Mouse (Mus musculus) cerebellum, adult 18-20 months (tissue): ENCODE results near the gene Bcl2.

Experiments used
- DNase-seq, 2 experiments: peaks; one replicate each; pipeline ENCODE4 v3.0.0; 2021

Bcl2 gene

DNA sequence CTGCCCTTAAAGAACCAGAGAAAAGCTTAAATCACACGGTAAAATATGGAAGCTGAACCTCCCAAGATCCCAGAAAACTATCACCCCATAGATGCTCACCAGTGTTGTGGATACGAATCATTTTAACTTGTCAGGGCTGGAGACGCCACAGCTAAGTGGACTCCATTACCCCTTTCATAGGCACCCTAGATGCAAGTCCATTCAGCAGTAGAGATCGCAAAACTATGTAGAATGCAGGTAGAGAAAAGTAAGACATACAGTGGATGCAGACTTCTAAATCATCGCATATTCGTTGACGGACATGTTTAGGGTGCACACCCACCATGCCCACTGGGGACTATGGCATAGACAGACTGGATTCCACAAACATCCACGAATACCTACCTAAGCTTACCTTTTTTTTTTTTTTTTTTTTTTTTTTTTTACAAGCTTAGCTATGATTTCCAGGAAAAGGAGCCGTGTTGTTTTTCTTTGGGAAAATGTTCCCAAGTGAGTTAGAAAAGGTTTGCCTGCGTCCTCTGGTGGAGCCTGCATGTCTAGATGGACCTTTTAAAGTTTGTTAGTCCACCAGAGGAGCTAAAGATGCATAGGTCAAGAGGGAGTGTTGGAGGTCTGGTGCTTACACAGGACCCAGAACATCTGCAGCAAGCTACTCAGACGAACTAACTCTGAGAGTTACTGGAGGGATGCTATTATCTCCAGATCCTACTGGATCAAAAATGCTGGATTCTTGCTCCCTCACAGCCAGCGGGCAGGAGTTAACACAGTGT lies 2.5 kb downstream of the Bcl2 start:
- DNase-seq: no peak

DNA sequence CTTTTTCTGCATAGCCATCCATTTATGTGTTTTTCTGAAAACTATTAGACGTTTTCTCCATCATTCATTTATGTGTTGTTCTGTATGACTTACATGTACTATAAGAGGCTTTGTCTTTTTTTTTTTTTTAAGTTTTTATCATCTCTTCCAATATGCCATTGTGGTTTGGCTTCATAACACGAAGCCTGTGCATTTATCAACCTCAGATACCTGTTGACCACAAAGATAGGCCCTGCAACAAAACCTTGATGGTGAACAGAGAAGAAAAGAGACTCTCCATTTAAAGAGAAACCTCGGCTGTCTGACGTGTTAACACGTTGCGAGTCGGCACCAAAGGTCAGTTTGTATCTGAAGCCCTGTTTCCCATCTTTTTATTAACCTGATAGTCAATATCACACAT lies 3.9 kb downstream of the Bcl2 start:
- no peak for DNase-seq

DNA sequence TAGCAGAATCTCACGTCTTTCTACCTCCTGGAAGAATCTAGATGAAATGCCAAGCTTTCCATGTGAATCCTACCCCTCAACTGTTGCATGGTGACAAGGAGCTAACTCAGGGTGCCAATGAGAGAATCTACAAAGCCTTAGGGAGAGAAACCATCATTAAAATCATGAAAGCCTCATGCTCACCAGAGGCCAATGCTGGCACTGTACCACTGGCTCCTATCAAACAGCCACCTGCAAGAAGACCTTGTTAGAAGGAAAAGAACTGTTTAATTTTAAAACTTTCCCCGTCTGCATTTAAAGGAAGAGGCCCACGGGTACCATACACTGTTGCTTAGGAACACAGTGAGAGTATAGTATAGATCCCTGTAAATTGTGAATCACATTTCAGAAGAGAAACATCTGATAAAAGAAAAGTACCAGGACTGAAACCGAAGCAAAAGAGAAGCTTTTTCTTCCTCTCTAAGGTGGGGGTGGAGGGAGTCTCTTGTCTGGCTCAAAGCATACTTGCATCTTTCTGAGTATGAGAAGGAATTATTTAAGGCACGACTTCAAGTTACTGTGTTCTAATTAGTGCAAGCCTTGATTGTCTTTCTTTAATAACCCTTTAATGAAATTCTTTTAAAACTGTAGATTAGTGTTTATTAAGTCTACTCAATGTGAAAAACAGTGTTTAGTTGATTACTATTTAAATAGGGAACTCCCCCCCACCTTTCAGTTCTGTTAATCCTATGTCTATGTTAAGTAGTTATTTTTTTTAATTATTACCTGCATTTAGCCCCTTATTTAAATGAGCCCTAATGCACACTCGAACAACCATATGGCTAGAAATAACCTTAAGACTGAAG lies 6.8 kb downstream of the Bcl2 start:
- DNase-seq: no peak

DNA sequence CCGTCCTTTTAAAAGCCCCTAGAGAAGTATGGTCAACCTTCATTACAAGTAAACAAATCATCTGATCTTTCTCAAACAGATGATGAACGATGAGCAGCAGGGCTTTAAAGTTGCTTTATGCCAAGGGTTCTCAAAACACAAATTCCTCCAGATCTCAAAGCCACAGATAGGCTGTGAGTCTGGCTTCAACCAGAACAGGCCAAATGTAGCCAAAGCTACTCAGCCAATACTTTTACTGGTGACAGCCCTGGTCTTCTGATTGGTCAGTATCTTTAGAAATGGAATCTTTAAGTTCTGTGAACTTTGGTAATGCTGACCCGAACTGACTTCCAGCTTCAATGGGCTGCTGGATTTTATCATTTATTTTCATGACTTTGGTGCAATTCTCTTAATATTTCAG lies 10.9 kb downstream of the Bcl2 start:
- DNase-seq: no peak

DNA sequence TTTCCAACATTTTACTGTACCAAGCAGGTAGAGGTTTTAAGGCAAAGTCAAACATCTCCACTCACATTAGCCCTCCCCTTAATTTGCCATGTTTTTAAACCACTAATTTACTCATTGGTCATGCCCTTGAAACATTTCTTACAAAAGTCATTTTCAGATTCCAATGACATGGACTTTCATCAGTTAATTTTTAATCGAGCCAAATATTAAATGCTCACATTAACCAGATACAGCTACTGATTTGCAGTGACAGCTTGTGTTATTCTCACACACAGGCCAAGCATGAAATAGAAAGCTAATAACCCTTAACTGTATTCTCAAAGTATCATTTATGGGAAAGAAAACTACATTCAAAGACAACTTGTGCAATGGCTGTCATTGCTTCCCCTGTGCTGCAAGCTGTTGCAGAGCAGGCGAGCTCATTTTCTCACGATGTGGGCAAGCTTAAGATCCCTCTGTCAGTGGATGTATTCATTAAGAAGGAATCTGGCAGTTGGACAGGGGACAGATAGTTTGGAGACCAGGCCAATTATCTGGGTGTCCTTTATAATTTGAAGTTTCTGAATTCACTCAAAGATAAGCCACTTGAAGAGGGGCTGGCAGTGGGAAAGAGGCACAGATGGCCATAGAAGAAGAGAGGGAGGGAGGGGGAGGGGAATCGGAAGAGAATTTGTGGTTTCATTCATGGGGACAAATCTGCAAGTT lies 11.5 kb downstream of the Bcl2 start:
- no peak for DNase-seq

DNA sequence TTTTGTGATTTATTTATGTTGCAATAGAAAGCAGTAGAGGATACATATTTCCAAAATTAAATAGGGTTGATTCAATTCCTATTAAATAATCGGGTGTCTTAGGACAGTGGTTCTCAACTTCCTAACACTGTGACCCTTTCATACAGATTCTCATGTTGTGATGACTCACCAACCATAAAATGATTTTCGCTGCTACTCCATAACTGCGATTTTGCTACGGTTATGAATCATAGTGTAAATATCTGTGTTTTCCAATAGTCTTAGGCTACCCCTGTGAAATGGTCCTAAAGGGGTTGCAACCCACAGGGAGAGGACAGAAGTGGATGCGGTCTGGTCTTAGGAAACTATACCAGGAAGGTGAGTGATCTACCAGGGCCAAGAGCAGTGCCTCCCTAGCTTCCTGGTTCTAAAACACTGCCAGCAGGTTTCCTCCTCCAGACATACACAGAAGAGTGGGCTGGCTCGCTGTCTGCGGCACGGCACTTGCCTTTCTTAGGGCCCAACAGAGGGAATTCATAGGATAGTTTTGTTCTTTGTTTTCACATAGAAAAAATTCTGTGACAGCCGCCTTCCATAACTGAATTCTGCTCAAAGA lies 13.5 kb downstream of the Bcl2 start:
- no peak for DNase-seq

DNA sequence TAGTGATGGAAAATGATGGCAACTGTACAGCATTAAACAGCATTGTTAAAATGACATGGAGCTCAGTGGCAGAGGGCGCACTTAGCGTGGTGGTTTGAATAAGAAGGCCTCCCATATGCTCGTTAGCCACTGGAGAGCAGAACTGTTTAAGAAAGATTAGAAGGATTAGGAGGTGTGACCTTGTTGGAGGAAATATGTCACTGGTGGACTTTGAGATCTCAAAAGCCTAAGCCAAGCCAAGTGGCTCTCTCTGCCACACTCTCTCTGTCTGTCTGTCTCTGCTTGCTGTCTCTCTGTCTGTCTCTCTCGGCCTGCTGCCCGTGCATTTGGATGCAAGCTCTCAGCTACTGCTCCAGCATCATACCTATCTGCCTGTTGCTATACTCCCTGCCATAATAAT lies 17.6 kb downstream of the Bcl2 start:
- DNase-seq: no peak

DNA sequence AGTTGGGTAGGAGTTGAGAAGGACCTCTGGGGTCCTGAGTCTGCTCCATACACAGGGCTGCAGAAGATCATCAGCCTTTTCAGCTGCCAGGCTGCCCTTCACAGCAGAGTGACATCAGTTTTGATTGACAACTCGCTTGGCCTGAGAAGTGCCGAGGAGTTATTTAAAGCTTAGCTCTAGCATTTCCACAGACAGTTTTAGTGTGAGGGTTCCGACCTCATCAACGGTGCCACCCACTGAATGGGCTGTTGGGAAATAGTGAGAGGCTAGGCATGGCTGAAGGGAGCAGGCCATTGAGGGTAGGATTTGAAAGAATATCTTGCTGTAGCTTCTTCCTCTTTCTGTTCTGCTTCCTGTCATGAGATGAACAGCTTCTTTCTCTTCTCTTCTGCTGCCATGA lies 18.4 kb downstream of the Bcl2 start:
- no peak for DNase-seq

DNA sequence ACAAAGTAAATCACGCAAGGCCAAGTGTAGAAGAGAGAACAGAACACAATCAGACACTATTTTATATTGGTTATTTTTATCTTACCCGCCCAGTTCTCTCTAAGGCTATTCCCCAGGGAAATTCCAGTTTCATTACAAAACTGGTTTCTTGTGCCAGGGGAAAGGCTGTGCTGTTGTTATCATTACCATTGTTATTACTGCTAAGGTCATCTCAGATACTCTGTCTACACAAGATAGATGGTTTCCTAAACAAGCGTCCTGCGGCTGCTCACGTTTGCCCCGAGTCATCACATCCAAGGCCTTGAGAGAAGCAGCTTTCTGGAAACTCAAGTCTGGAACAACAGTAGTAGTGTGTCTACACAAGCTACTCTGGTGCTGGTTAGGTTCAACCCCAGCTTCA lies 19.8 kb downstream of the Bcl2 start:
- no peak for DNase-seq

DNA sequence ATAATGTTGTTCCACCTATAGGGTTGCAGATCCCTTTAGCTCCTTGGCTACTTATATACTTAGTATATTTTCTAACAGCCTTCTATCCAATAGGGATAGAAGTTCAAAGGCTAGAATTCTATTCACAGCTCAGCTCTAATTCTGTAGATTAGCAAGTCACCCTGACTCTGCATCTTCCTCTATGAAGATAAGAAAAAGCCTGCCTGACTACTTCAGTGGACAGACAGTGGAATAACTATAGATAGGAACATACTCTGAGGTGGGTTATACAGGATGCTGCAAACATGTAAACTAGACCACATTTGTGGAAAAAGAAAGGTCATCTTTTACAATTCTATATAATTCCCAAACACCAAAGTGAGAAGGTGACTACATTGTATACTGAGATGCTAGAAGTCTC lies 21.5 kb downstream of the Bcl2 start:
- no peak for DNase-seq

DNA sequence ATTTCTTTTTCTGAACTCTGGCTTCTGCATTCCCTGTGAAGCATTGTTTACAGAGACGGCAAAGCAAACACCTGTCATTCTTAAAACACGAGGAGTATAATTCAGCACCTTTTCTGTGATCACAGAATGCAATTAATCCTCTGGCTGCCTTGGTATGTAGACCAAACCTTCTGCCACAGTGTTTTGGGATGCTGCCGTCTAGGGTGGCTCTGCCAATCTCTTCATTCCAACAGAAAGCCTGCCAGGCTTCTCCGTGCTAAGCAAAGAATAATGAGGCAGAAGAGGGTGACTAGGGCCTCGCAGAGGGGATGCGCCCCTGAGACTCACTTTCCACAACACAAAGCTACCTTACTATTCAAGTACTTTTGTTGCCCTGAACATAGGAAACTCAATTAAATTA lies 23.2 kb downstream of the Bcl2 start:
- peak; percentile 31 to 32 for DNase-seq

DNA sequence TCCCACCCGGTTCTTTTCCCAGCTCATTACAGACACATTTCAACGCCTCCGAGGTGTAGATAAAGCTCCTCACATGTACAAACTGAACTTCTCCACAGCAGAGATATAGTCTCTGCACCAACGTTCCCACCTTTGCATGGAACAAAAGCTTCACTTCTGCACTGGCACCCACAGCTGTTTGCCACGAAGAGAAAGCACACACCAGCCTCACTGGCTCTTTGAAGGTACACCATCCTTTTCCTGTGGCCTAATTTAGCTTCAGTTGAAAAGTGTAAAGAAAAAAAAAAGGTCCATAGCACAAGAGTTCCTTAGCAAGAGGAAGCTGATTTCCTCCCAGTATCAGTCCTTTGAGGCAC lies 25.9 kb downstream of the Bcl2 start:
- no peak for DNase-seq

DNA sequence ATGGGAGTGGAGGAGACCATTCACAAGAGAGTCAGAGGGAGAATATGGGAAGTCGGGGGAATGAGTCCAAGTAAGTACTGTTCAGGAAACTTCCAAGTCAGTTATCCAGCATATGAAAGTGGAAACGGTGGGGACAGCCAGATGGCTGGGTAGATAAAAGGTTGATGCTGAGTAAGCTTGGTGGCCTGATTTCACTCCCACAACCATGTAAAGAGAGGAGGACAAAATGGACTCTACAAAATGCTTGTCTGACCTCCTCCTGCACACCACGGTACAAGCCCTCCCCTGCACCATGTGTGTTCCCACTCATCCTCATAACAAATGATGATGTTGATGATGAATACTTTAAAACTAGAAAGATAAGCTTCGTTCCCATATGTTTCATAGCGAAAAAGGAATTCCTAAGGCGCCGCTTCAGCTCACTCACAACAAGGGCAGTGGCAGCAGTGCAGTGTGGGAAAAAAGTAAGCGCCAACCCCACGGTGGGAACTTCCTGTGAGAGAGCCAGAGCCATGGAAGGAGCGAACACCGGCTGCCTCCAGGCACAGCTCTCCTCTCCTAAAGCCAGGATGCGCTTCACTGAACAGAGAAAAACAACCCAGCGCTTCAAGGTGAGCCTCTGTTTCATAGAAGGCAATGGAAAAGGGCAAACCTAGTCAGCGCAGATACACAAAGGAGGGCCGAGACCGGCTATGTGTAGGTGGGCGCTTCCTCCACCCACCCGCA lies 26.5 kb downstream of the Bcl2 start:
- DNase-seq: no peak

DNA sequence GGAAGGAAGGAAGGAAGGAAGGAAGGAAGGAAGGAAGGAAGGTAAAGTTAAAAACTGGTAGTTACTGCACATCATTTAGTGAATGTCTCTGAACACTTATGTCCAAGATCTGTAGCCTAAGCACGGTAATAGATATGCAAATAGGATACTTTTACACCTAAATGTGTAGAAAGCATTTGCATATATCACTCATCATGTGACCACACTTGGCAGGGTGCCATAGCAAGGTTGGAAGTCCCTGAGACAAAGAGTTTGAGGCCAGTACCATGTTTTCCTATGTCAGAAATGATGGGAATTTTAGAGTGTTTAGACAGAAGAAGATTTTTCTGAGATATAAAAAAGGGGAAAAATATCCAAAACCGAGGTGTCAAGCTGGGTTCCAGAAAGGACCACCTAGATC lies 28.4 kb downstream of the Bcl2 start:
- no peak for DNase-seq

DNA sequence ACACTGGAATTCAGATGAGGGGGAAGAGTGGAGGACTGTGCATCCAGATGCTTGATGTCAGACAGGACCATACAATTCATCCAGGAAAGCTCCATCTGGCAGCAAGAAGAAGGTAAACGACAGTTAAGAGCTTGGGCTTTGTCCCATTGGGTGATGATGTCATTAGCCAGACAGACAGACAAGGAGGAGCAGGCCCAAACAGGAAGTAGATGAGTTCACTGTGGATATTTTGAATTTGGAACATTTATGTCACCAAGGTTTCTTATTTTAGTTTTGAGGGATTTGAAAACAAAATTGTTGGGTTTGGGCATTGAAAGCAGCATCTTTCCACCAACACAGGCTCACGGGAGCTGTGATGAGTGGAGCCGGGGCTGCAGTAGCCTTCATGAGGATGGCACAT lies 29.5 kb downstream of the Bcl2 start:
- DNase-seq: no peak

DNA sequence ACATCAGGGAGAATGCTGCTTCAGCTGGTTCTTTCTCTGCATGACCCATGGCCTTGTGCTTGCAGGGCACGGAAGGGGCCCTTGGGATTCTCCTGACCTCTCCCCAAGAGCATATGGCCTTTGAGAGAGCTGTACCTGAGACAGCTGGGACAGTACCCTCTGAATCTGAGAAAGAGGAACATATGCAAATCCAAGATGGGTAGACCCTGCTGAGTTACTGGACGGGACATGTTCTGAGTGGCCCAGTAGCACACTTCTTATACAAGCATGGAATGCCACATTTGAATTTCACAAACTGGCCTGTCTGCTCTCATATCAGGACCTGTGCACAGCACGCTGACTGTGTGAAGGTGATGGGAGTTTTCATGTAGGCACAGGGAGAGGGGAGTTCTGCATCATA lies 31.2 kb downstream of the Bcl2 start:
- no peak for DNase-seq

DNA sequence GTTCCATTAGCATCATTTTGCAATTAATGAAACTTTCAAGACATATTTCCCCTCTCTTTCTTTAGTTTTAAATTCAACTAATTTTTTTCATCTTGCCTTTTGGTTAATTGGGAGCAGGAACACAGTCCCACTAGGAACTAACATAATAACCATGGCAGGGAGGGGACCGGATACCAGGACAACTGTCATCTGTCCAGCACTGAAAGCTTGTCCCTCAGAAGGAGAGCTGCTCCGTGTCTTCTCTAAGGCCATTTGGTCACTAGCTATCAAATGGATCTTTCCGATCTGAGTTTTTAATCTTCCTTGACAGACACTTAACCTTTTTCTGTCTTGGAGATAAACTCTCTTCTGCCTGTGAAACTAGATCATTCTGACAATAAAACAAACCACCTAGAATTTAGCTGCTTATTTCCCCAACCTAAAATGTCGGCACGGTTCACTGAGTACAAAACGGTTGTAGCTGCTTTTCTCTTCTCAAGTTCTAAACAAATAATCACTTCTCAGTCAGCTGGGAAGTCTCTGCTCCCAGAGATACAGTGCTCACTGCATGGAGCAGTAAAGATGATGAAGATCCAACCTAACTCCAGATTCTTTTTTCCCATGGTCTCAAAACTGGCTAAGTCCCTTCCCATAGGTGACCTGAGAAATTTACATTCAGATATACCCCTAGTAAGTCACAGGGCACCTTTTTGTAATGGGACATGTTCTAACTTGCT lies 34.1 kb downstream of the Bcl2 start:
- no peak for DNase-seq

DNA sequence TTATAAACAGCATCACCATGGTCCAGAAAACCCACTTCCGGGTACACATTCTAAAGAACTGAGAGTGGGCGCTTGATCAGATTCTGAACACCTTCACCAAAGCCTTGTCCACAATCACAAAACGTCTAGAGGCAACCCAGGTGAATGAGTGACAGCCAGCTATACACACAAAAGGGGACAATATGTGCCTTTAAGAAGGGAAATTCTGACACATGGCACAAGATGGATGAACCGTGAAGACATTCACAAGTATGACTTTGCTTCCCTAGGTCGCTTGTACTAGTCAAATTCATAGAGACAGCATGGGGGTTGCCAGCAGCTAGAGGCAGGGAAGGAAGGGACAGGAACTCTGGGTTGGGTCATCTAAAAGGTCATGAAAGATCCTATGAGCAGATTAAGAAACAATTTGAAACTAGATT lies 36.0 kb downstream of the Bcl2 start:
- no peak for DNase-seq

DNA sequence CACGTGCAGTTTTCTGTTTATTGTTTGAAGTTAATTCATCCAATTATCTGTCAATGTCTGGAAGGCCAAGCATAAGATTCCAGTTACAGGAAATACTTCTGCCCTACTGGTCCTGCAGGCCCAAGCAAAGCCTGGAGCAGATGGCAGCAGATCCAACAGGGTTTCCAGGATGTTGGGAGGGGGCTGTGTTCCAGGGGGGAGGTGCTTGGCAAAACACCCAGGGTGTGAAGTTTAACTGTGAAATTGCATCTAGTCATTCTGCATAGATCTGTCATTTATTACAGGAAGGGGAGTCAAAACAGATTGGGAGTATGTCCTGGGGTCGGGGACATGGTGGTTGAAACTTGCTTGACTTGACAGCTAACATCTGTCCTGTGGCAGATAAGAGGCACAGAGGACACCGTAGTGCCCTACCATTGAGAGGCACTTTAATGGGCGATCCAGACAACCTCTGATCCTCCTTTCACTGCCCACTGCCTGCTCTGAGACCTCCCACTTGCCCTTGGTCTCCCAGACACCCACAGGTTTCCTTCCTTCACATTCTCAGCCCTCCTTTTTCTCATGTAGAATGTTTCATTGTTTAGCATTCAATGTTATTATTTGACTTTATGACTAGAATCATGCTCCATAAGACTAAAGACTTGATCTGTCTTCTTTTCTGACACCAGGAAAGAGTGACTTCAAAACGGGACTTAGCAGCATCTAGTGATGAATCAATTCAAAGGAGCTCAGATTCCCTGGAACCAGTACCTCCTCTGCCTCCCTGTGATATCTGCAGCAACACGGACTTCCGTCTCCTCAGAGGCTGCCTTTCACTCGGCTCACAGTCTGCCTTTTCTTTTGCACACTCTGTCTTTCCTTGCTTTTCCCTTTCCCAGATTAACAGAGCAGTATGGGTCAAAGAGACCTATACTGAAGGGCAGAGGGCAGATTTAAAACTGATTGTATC lies 47.7 kb downstream of the Bcl2 start:
- DNase-seq: no peak

DNA sequence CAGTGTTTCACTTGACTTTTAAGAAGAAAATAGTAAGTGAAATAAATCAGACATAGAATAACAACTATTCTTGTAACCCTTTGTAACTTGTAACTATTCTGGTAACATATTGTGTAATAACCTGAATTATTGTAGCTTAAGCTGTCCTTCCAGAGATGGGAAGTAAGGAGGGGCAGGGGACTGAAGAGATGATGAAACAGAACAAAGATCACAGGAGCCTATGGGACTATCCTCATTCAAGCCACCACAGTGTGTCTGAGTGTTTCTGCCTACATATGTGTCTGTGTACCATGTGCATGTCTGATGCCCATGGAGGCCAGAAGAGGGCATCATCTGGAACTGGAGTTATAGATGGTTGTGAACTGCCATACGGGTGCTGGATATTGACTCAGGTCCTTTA lies 49.1 kb downstream of the Bcl2 start:
- DNase-seq: no peak

DNA sequence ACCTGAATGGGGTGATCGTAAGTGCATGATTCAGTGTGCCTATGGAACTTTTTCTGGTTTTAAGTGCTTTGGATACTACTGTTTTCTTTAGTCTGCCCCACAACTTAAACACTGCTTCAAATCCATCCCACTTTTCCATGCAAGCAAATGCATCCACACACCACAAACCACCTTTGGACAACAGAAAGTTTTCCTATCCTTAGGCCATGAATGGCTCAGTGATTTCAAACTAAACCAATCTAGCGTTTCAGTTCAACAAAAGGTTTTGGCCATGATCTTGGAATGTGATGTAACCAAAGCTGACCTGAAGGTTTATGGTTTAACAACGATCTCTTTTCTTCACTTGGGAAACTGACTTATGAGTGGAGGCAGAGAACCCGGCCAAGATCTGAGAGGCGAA lies 51.6 kb downstream of the Bcl2 start:
- no peak for DNase-seq
